Mouse (Mus musculus): ENCODE measurements at regions not wholly inside any gene's neighbourhood (a gene's known extent, or its start where the extent isn't known, plus 50 kb on each side); places are given as distances from the start of the nearest gene placed in this dataset.

DNA sequence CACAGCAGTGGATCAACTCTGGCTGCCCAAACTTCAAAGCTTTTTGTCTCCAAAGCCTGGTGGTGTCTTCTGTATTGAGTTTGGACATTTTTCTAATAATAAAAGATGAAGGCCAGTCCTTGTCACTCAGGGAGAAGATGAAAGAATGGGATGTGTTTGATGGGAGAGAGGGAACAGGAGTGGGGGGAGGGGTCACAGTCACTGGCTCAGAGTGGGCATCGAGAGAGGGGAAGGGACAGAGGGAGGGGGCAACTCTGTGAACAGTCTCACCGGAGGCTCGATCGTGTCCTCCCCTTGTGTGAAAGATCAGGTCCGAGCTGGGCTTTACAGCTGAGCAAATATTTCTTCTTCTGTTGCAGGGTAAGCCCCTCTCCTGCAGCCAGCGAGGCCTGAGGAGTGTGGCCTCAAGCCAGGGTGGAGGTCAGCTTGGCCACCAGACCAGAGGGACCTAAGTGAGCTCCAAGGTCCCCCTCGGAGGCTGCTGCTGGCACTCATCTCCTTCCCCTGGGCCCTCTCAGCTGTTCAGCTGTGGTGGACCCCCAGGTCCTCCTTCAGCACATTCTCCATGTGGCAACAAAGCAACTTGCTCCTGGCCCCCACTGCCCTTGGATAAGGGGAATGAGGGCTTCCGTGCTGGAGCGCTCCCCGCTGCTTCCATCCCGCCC, 108.0 kb upstream of the Zbtb40 start:
- TF ChIP-seq CTCF (IDR thresholded peaks at IDR 0.05; ENCODE audit: borderline replicate concordance, extremely low read depth, insufficient read depth, insufficient read length) (no peak), POLR2A (IDR thresholded peaks at IDR 0.05; ENCODE audit: borderline replicate concordance, extremely low read depth, insufficient read depth, insufficient read length, poor library complexity, severe bottlenecking) (no peak)

Measured in brain, embryonic 14.5 days (tissue).